Mouse (Mus musculus): ENCODE results near the gene Gm6337. TPM values are rescaled to one million over a fixed set of nuclear protein-coding genes. Genes with fewer than 3 reads are reported as not detected.

The Gm6337 gene
- total RNA-seq (2023) = not detected

GRCm38 (mm10) chr14:6058167-6058566 lies at the start of gene Gm6337:
Gene Gm6337 (minus strand): TSS chr14:6058267.

GRCm38 (mm10) chr14:6093842-6094241 lies 35.8 kb upstream of the Gm6337 start, which contains the start of gene Gm8206:
Gene Gm8206 (minus strand): TSS chr14:6093942.

Other genes with a start within 250 kb of the Gm6337 start
- gene Gm3424, start 227.9 kb downstream of the Gm6337 start, total RNA-seq (2023) = not detected
- gene Gm8237, start 177.9 kb downstream of the Gm6337 start, total RNA-seq (2023) = not detected
- not detected for gene Gm3248, start 96.5 kb downstream of the Gm6337 start, total RNA-seq (2023)
- gene Gm3453, start 79.1 kb downstream of the Gm6337 start, total RNA-seq (2023) = not detected
- gene Gm8206, start 35.7 kb upstream of the Gm6337 start, total RNA-seq (2023) = not detected
- not detected for gene Gm3468, start 50.4 kb upstream of the Gm6337 start, total RNA-seq (2023)
- not detected for gene Gm3476, start 67.5 kb upstream of the Gm6337 start, total RNA-seq (2023)
- gene Gm21560, start 161.0 kb upstream of the Gm6337 start, total RNA-seq (2023) = not detected
- not detected for gene Gm3411, start 229.0 kb upstream of the Gm6337 start, total RNA-seq (2023)
- gene Gm21103, start 246.6 kb upstream of the Gm6337 start, total RNA-seq (2023) = not detected

Data from neutrophil, adult 83 days (primary cell).